Mouse (Mus musculus) erythroblast, embryonic 14.5 days (primary cell): Measurements from ENCODE around the gene Megf11. TPM values are rescaled to one million over a fixed set of nuclear protein-coding genes. Genes with fewer than 3 reads are reported as not detected.
A peak's percentile ranks its signal among the peaks of the same experiment; 100 is the strongest.

Experiments used
- H3K27me3 ChIP-seq: 2 replicates; pipeline ENCODE4 v1.6.1; 2012; ENCODE audit warnings: inconsistent platforms; ENCODE audit not compliant: control insufficient read depth
- H3K36me3 ChIP-seq: 2 replicates; pipeline ENCODE4 v1.6.1; 2012; ENCODE audit warnings: mild to moderate bottlenecking, inconsistent platforms; ENCODE audit not compliant: control insufficient read depth
- H3K4me1 ChIP-seq: 2 replicates; pipeline ENCODE4 v1.6.1; 2012; ENCODE audit warnings: inconsistent platforms; ENCODE audit not compliant: control insufficient read depth
- H3K4me3 ChIP-seq: replicated peaks from 2 replicates; pipeline ENCODE3; 2012; ENCODE audit warnings: moderate library complexity, mild to moderate bottlenecking, inconsistent platforms
- H3K9me3 ChIP-seq: 2 replicates; pipeline ENCODE4 v1.6.1; 2012; ENCODE audit warnings: low read length, inconsistent platforms, mixed read lengths; ENCODE audit not compliant: control insufficient read depth
- GATA1 ChIP-seq: IDR thresholded peaks from 2 replicates; pipeline ENCODE4 v1.6.1; 2012; ENCODE audit warnings: low read length, inconsistent platforms, mixed read lengths
- TAL1 ChIP-seq: IDR thresholded peaks from 3 replicates; pipeline ENCODE4 v1.6.1; 2012; ENCODE audit warnings: low read length, inconsistent platforms, mixed read lengths
- polyA plus RNA-seq: library from polyadenylated mRNA; stranded (reverse); fragments of >175 nt; gene quantifications from 2 replicates; pipeline ENCODE4 v1.2.3, GENCODE M21; 2012

Megf11 gene
- not detected in 2 replicates for polyA plus RNA-seq

DNA sequence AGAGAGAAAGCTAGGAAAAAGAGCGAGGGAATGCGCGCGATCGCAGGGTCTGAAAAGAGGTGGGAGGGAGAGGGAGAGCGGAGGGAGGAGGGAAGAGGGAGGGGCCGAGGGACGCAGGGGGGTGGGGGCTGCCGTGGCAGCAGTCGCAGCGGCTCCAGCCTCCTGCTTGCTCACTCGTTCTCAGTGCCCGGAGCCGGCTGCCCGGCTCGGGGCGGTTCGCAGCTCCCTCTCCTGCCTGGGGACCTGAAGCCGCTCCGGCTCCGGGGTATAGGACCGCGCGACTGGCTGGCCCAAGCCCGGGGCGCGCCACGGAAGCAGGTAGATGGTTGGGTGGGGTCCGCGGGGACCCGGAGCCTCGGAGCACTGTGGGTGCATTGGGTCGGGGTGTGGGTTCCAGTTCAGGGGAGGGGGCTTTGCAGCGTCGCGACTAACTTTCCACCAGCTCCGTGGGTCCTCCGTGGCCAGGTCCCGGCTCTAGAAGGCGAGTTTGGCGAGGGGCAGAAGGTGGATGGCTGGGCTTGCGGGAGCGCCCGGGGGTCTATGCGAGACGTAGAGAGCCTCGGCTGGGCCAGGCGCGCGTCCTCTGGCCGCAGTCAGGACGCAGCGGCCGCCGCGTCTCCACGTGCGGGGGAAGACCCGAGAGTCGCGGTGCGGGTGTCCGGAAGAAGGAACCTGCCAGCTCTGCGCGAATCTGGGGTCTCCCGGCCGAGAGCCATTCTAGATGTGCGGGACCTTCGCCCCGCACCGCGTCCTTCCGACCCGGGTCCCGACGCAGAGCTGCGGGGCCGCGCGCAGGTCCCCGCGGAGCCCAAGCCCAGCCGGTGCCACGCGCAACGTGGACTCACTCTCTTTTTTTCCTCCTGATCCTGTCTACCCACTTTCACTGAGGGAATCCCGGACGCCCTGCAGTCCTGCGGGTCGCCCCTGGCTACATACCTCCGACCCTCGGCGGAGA lies at the start of gene Megf11:
Gene Megf11, plus strand, starts transcription at position 116 of the 955 bp plus-strand sequence.
- no peak for TF ChIP-seq TAL1
- TF ChIP-seq GATA1: no peak
- H3K4me3 ChIP-seq: no peak within 1 kb of the TSS
- H3K9me3 ChIP-seq: no peaks in the 10 kb centered on the region; the same call in 1 of the 2 replicates
- no peaks in the 10 kb centered on the region for H3K36me3 ChIP-seq
- no peaks in the 10 kb centered on the region for H3K4me1 ChIP-seq
- peaks cover 80% of the 10 kb centered on the region for H3K27me3 ChIP-seq

DNA sequence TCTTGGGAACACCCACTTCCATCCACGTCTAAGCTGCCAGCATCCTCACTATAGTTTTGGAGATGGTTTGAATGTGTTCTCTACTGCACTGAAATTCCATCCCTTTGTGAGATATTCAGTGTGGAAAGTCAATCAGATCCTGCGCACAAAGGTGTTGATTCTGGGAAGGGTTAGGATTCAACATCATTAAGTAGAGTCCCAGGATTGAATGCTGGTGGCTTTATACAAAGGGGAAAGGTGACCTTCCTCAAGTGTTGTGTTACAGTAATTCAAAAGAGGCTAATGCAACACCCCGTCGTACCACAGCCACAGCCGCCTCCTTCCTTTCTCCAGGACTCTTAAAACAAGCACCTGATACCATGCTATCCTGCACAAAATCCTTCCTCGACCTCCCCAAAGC lies 49.6 kb upstream of the Megf11 start:
- no peak for TF ChIP-seq GATA1
- TF ChIP-seq TAL1: no peak
- no peaks in the 10 kb centered on the region for H3K27me3 ChIP-seq
- H3K4me1 ChIP-seq: peaks cover 15% of the 10 kb centered on the region
- no peak overlapping the region for H3K4me3 ChIP-seq
- no peaks in the 10 kb centered on the region for H3K9me3 ChIP-seq
- H3K36me3 ChIP-seq: peaks cover 34% of the 10 kb centered on the region

DNA sequence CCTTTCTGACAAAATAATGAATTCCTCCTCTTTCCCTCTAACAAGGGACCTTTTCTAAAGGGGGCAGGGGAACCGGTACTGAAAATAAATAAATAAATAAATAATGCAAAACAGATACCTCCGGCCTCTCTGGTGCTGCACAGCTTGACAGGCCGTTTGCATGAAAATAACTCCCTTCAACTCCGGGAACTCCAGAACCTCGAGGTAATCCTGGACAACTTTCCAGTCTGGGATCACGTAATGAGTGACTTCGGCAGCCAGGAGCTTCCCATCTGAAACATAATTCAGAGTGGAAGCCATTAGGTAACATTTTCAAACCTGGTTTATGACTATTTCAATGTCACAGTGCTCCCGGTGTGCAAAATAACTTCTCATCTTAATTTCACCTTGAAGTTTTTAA lies 46.1 kb upstream of the Megf11 start:
- Histone ChIP-seq H3K4me3 (no peak overlapping the region), H3K4me1 (peaks cover 32% of the 10 kb centered on the region), H3K27me3 (no peaks in the 10 kb centered on the region), H3K9me3 (no peaks in the 10 kb centered on the region), H3K36me3 (peaks cover 19% of the 10 kb centered on the region)
- TF ChIP-seq TAL1 (no peak), GATA1 (no peak)

DNA sequence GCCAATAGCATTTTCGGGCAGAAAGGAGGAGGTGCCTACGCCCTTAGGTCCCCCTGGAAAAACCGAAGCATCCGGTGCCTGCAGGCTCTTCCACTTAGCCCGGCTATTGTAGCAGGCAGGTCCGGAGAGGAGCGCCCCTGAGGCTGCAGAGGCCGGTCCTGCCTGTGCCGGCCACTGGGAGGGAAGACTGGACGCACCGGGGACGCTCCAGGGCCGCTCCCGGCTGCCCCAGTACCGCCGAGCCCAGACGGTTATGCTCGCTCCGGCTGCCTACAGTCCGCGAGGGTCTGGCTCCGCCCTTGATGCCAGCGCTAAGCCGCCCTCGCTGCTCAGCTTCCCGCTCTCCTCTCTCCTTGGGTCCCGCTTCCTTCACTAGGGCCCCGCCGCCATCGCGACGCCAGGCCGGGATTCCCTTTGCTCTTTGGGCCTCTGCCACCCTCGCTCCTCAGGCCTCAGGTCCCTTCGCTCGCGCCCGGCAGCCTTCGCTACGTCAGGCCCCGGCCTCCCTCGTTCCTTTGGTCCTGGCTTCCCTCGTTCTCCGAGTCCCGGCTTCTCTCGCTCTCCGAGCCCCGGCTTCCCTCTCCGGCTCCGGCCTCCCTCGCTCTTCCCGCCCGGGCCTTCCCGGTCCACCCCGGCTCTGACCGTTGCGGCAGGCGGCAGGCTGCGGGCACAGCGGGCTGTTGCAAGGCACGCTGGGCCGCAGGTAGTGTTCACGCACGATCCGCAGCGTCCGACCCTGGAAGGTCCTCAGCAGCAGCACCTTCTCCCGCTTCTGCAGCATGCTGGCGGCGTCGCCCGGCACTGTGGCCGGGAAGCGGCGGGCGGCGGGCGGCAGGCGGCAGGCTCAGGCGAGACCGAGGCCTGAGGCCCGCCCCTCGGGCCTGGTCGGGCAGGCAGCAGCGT lies 44.8 kb upstream of the Megf11 start:
- Histone ChIP-seq H3K9me3 (no peaks in the 10 kb centered on the region), H3K4me1 (peaks cover 32% of the 10 kb centered on the region), H3K36me3 (peaks cover 19% of the 10 kb centered on the region), H3K4me3 (peak overlapping the region; percentile 93), H3K27me3 (no peaks in the 10 kb centered on the region)
- TF ChIP-seq GATA1 (no peak), TAL1 (no peak)

DNA sequence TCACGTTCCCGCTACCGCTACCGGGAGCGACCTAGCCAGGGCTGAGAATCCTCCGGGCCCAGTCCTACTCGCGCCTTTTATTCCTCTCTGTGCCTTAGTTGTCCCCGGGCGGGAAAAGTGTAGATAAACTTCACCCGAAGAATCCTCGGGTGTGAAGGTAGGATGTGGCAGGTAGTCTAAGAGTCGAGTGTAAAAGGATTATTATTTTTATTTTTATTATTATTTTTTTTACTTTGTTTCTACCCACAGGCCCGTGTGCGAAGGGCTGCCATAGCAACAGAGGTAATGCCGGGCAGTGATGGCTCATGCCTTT lies 44.2 kb upstream of the Megf11 start, which contains the start of gene Dis3l:
Gene Dis3l, minus strand, starts transcription at position 35 of the 313 bp plus-strand sequence.
- Histone ChIP-seq H3K9me3 (no peaks in the 10 kb centered on the region), H3K4me3 (peak within 1 kb of the TSS; percentile 93), H3K36me3 (peaks cover 13% of the 10 kb centered on the region), H3K4me1 (peaks cover 32% of the 10 kb centered on the region), H3K27me3 (no peaks in the 10 kb centered on the region)
- TF ChIP-seq TAL1 (no peak), GATA1 (no peak)

DNA sequence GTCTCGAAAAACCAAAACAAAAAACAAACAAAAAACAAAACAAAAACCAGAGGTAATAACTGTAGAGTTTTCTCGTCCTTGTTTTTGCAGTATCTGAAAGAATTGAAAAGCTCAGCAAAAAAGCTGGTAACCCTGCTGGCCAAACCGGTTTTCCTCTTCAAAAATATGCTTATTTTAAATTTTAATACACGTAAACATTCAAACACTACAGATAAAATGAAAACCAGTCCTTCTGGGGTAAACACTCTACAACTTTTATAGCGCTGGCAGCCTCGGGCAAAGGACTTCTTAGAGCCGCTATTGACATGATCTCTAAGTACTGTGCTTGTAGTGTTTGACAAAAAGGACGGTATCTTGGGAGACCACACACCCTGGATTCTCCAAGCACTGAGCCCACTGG lies 43.8 kb upstream of the Megf11 start:
- no peaks in the 10 kb centered on the region for H3K27me3 ChIP-seq
- peak overlapping the region; percentile 20 for H3K4me3 ChIP-seq
- TF ChIP-seq TAL1: no peak
- TF ChIP-seq GATA1: no peak

DNA sequence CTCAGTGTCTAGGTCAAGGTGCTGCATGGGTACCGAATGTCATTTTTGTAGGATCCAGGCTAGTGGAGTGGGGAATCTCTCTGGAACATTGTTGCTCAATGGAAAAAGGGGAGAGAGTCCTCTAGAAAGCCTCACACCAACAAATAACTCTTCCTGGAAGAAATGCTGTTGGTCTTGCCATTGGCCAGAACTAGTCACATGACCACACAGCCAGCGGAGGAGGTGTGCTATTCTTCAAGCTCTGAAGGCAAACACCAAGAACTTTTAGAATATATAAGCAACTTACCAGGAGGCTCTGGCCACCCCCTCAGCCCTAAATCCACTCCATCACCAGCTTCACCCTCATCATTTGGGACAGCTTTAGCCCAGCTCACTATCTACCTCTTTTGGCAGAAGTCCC lies 41.8 kb upstream of the Megf11 start:
- TF ChIP-seq GATA1 (no peak), TAL1 (no peak)
- no peaks in the 10 kb centered on the region for H3K36me3 ChIP-seq
- H3K27me3 ChIP-seq: no peaks in the 10 kb centered on the region
- H3K9me3 ChIP-seq: no peaks in the 10 kb centered on the region
- H3K4me3 ChIP-seq: no peak overlapping the region
- peaks cover 32% of the 10 kb centered on the region for H3K4me1 ChIP-seq

More for the DNA sequence above, 43.8 kb upstream of the Megf11 start:
- no peaks in the 10 kb centered on the region for H3K9me3 ChIP-seq
- H3K4me1 ChIP-seq: peaks cover 32% of the 10 kb centered on the region
- H3K36me3 ChIP-seq: peaks cover 8% of the 10 kb centered on the region

DNA sequence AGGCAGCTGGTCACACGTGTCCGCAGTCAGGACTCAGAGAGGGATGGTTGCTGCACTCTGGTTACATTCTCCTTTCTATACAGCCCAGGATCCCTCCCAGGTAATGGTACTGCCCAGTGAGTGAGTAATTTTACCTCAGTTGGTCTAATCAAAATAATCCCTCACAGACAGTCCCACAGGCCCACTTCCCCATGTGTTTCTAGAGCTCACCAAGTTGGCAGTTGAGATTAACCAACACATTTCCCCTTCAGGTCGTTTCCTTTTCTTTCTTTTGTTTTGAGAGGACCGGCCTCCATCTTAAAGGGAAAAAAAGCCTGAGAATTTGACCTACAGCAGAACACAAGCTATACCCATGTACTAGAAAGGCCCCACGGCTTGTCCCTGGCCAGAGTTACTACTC lies 39.5 kb upstream of the Megf11 start:
- no peaks in the 10 kb centered on the region for H3K27me3 ChIP-seq
- H3K9me3 ChIP-seq: no peaks in the 10 kb centered on the region
- H3K4me1 ChIP-seq: peaks cover 16% of the 10 kb centered on the region
- H3K4me3 ChIP-seq: no peak overlapping the region
- H3K36me3 ChIP-seq: no peaks in the 10 kb centered on the region
- TF ChIP-seq TAL1 (no peak), GATA1 (no peak)

DNA sequence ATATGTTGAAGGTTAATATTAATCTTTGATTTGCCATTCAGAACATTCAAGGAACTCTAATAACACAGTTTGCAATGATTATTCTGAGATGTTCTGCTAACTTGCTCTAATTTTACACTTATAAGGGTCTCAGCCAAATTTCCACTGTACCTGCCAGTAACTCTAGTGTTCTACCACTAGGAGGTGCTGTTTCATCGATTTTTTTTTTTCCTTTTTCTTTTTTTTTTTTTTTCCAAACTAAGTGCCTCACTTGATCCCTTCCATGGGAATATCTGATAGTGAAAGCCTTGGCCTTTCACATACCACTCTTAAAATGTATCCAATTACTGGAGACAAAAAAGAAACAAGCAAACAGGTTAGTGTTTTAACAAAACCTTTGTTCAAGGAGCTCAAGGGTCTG lies 38.0 kb upstream of the Megf11 start:
- Histone ChIP-seq H3K36me3 (no peaks in the 10 kb centered on the region), H3K9me3 (no peaks in the 10 kb centered on the region), H3K4me1 (peaks cover 3% of the 10 kb centered on the region), H3K4me3 (no peak overlapping the region), H3K27me3 (no peaks in the 10 kb centered on the region)
- TF ChIP-seq TAL1 (no peak), GATA1 (no peak)
